Mouse (Mus musculus) embryonic fibroblast, embryonic 13.5 days (primary cell): Measurements from ENCODE around the gene Apoc3. TPM values are rescaled to one million over a fixed set of nuclear protein-coding genes. Genes with fewer than 3 reads are reported as not detected.

Experiments used
- H3K27ac ChIP-seq: 2 replicates; pipeline ENCODE4 v1.5.1; 2012; ENCODE audit warnings: low read length, control low read depth, inconsistent platforms; ENCODE audit not compliant: insufficient read depth
- H3K4me1 ChIP-seq: 2 replicates; pipeline ENCODE4 v1.6.1; 2011; ENCODE audit warnings: low read length; ENCODE audit not compliant: control insufficient read depth, insufficient read depth
- H3K4me3 ChIP-seq: 2 replicates; pipeline ENCODE4 v1.5.1; 2011; ENCODE audit warnings: mild to moderate bottlenecking, control low read depth, low read length; ENCODE audit not compliant: insufficient read depth
- CTCF ChIP-seq: IDR thresholded peaks from 2 replicates; pipeline ENCODE4 v1.5.1; 2011; ENCODE audit warnings: mild to moderate bottlenecking, control low read depth, low read length, moderate library complexity, borderline replicate concordance; ENCODE audit not compliant: insufficient read depth
- POLR2A ChIP-seq: IDR thresholded peaks from 2 replicates; pipeline ENCODE4 v1.6.1; 2011; ENCODE audit warnings: low read depth, mild to moderate bottlenecking, control low read depth, low read length, moderate library complexity
- polyA plus RNA-seq: library from polyadenylated mRNA; stranded (reverse); fragments of >200 nt; gene quantifications from 2 replicates; pipeline ENCODE4 v1.2.4, GENCODE M21; 2011; ENCODE audit warnings: low read depth; ENCODE audit not compliant: missing spikeins, insufficient read length

Apoc3 gene
- polyA plus RNA-seq, 1 experiment = not detected

- Histone ChIP-seq H3K4me3 (no peak overlapping the region), H3K4me1 (no peaks in the 10 kb centered on the region), H3K27ac (no peak overlapping the region)
- TF ChIP-seq POLR2A = no peak
- no peak for TF ChIP-seq CTCF
These were observed 38.7 kb downstream of the Apoc3 start for GRCm38 (mm10) chr9:46196699-46197169.

DNA sequence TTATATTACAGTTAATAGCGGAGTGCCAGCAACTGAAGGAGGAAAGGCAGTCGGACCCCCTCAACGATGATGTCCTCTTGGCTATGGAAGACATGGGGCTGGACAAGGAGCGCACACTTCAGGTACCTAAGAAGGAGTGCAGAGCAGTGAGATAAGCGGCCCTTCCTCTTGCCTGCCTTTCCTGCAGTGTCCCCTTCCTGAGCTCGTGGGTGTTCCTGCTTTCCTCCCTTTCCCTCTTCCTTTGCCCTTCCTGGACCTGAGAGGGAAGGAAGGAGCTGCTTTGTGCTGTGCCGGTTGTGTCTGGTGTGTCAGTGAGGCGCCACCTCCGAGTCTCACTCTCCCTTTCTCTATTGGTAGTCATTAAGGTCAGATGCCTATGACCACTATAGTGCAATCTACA, 40.6 kb downstream of the Apoc3 start:
- no peaks in the 10 kb centered on the region for H3K4me1 ChIP-seq
- H3K4me3 ChIP-seq = no peak overlapping the region
- no peak for TF ChIP-seq POLR2A
- TF ChIP-seq CTCF = no peak
- H3K27ac ChIP-seq = no peak overlapping the region

DNA sequence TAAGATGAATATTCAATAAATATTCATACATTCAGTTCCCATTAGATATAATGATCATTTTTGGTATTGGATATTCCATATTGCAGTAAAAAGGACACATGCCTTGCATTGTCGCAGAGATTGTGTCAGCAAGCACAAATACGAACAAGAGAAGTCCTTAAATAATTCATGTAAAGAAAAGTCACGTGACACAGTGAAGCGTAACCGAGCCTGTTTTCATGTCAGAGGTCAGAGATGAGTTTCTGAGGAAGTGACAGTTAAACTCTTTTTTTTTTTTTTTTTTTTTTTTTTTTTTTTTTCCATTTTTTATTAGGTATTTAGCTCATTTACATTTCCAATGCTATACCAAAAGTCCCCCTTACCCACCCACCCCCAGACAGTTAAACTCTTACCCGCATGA, 42.8 kb downstream of the Apoc3 start:
- Histone ChIP-seq H3K27ac (no peak overlapping the region), H3K4me3 (no peak overlapping the region), H3K4me1 (peaks cover 7% of the 10 kb centered on the region)
- TF ChIP-seq POLR2A (no peak), CTCF (no peak)

GRCm38 (mm10) chr9:46191644-46192043, 43.8 kb downstream of the Apoc3 start:
- Histone ChIP-seq H3K27ac (no peak overlapping the region), H3K4me3 (no peak overlapping the region), H3K4me1 (peaks cover 7% of the 10 kb centered on the region)
- no peak for TF ChIP-seq CTCF
- no peak for TF ChIP-seq POLR2A

GRCm38 (mm10) chr9:46191234-46191633, 44.2 kb downstream of the Apoc3 start:
- TF ChIP-seq POLR2A = no peak
- TF ChIP-seq CTCF = no peak
- Histone ChIP-seq H3K4me1 (peaks cover 7% of the 10 kb centered on the region), H3K4me3 (no peak overlapping the region), H3K27ac (no peak overlapping the region)

- no peak for TF ChIP-seq POLR2A
- peaks cover 9% of the 10 kb centered on the region for H3K4me1 ChIP-seq
- H3K27ac ChIP-seq = no peak overlapping the region
- H3K4me3 ChIP-seq = no peak overlapping the region
These were observed 46.1 kb downstream of the Apoc3 start for GRCm38 (mm10) chr9:46189381-46189780.

- no peak for TF ChIP-seq POLR2A
- no peak for TF ChIP-seq CTCF
- H3K27ac ChIP-seq = no peak overlapping the region
These were observed 46.5 kb downstream of the Apoc3 start for GRCm38 (mm10) chr9:46188956-46189355.

GRCm38 (mm10) chr9:46188370-46188769, 47.1 kb downstream of the Apoc3 start:
- H3K27ac ChIP-seq = peak overlapping the region; percentile 77; the same call in 1 of the 2 replicates
- no peak for TF ChIP-seq CTCF
- TF ChIP-seq POLR2A = no peak
- H3K4me1 ChIP-seq = peaks cover 11% of the 10 kb centered on the region
- no peak overlapping the region for H3K4me3 ChIP-seq

More at GRCm38 (mm10) chr9:46188956-46189355, 46.5 kb downstream of the Apoc3 start:
- Histone ChIP-seq H3K4me1 (peaks cover 10% of the 10 kb centered on the region), H3K4me3 (no peak overlapping the region)

DNA sequence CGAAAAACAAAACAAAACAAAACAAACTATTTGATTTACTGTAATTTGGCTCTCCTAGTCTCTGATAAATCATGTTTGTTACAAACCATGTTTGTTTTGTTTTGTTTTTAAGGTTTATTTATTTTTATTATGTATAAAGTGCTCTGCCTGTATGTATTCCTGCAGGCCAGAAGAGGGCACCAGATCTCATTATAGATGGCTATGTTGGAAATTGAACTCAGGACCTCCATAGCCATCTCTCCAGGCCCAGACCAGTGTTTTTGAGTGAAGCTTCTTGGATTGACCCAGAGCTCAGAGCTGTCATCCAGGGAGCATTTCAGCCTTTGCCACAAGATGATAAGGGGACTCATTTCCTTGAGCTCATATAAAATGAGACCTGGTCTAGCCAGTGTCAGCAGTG, 49.0 kb downstream of the Apoc3 start:
- Histone ChIP-seq H3K4me3 (no peak overlapping the region), H3K4me1 (peaks cover 11% of the 10 kb centered on the region), H3K27ac (no peak overlapping the region)
- TF ChIP-seq POLR2A = no peak
- TF ChIP-seq CTCF = no peak

GRCm38 (mm10) chr9:46185191-46185590, 50.2 kb downstream of the Apoc3 start:
- no peak for TF ChIP-seq POLR2A
- TF ChIP-seq CTCF = no peak
- H3K4me1 ChIP-seq = peaks cover 11% of the 10 kb centered on the region
- H3K27ac ChIP-seq = peak overlapping the region; percentile 37
- no peak overlapping the region for H3K4me3 ChIP-seq

DNA sequence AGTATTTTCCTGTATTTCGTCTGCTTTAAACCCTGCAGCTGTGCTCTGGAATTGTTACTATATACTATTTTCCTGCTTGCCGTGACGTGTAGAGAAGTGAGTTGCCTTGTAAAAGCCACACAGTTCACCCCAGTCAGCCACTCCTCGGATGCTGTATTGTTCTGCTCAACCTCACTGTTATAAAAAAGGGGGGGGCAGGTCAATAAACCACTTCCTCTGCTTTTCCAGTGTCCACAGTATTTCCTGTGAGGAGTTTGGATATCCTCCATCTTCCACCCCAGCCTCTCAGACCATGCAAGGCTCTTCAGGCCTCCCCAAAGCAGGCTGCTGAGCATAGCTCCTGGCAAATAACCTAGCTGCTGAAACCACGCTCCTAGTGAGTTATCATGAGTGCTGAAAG, 50.9 kb downstream of the Apoc3 start:
- TF ChIP-seq CTCF = no peak
- TF ChIP-seq POLR2A = no peak
- Histone ChIP-seq H3K4me1 (peaks cover 11% of the 10 kb centered on the region), H3K4me3 (no peak overlapping the region), H3K27ac (peak overlapping the region; percentile 37)

Other genes starting within 250 kb of the Apoc3 start
- gene Pafah1b2, start 222.9 kb downstream of the Apoc3 start, polyA plus RNA-seq = 179 and 182 TPM in 2 replicates
- 37.7 and 41.1 TPM in 2 replicates for gene Sik3, start 222.8 kb downstream of the Apoc3 start, polyA plus RNA-seq
- gene Apoa1, start 7.1 kb downstream of the Apoc3 start, polyA plus RNA-seq = not detected in 2 replicates
- gene Apoa4, start 5.1 kb upstream of the Apoc3 start, polyA plus RNA-seq = not detected in 2 replicates
- gene Apoa5, start 33.0 kb upstream of the Apoc3 start, polyA plus RNA-seq = not detected in 2 replicates
- gene Zpr1, start 37.4 kb upstream of the Apoc3 start, polyA plus RNA-seq = 43.1 and 48.8 TPM in 2 replicates
- 13.8 and 16.8 TPM in 2 replicates for gene Bud13, start 47.4 kb upstream of the Apoc3 start, polyA plus RNA-seq
- gene 4931429L15Rik, start 84.3 kb upstream of the Apoc3 start, polyA plus RNA-seq = not detected in 2 replicates